Mouse (Mus musculus) 3134 (cell line): Measurements from ENCODE around the gene Pacs2.
A peak's percentile ranks its signal among the peaks of the same experiment; 100 is the strongest.

Experiments
- DNase-seq: peaks from one replicate; pipeline ENCODE4 v3.0.0-alpha.2; 2011; ENCODE audit warnings: low spot score; ENCODE audit not compliant: insufficient read length; ENCODE audit errors: extremely low read depth

Pacs2 gene

GRCm38 (mm10) chr12:113011702-113012360 lies 2.5 kb upstream of the Pacs2 start:
- DNase-seq: peak; percentile 77

GRCm38 (mm10) chr12:113012443-113012842 lies 1.9 kb upstream of the Pacs2 start:
- no peak for DNase-seq

- DNase-seq: peak; percentile 61
These were observed 1.3 kb upstream of the Pacs2 start for GRCm38 (mm10) chr12:113013021-113013491.

- DNase-seq: peak; percentile 67
These were observed 551 bp downstream of the Pacs2 start for GRCm38 (mm10) chr12:113014561-113015556.

- DNase-seq: no peak
These were observed 1.6 kb downstream of the Pacs2 start for GRCm38 (mm10) chr12:113015956-113016355.

GRCm38 (mm10) chr12:113016976-113017375 lies 2.7 kb downstream of the Pacs2 start:
- no peak for DNase-seq

GRCm38 (mm10) chr12:113017429-113017984 lies 3.2 kb downstream of the Pacs2 start:
- DNase-seq: no peak

- DNase-seq: peak; percentile 52
These were observed 4.5 kb downstream of the Pacs2 start for GRCm38 (mm10) chr12:113018763-113019162.

- DNase-seq: no peak
These were observed 7.2 kb downstream of the Pacs2 start for GRCm38 (mm10) chr12:113021488-113021887.

- DNase-seq: peak; percentile 74
These were observed 8.8 kb downstream of the Pacs2 start for GRCm38 (mm10) chr12:113023082-113023481.

- no peak for DNase-seq
These were observed 12.2 kb downstream of the Pacs2 start for GRCm38 (mm10) chr12:113026557-113026956.

GRCm38 (mm10) chr12:113027495-113027894 lies 13.2 kb downstream of the Pacs2 start:
- no peak for DNase-seq

GRCm38 (mm10) chr12:113028067-113028466 lies 13.8 kb downstream of the Pacs2 start:
- DNase-seq: no peak

- DNase-seq: no peak
These were observed 14.6 kb downstream of the Pacs2 start for GRCm38 (mm10) chr12:113028898-113029297.

- no peak for DNase-seq
These were observed 15.7 kb downstream of the Pacs2 start for GRCm38 (mm10) chr12:113030046-113030445.

- DNase-seq: no peak
These were observed 16.7 kb downstream of the Pacs2 start for GRCm38 (mm10) chr12:113030993-113031392.

- no peak for DNase-seq
These were observed 17.1 kb downstream of the Pacs2 start for GRCm38 (mm10) chr12:113031441-113031840.

GRCm38 (mm10) chr12:113032296-113033250 lies 18.3 kb downstream of the Pacs2 start:
- peak; percentile 65 for DNase-seq

- no peak for DNase-seq
These were observed 20.8 kb downstream of the Pacs2 start for GRCm38 (mm10) chr12:113035093-113035492.

GRCm38 (mm10) chr12:113036996-113037395 lies 22.7 kb downstream of the Pacs2 start:
- no peak for DNase-seq
